Mouse (Mus musculus): Measurements from ENCODE around the gene Nexn.

DNA sequence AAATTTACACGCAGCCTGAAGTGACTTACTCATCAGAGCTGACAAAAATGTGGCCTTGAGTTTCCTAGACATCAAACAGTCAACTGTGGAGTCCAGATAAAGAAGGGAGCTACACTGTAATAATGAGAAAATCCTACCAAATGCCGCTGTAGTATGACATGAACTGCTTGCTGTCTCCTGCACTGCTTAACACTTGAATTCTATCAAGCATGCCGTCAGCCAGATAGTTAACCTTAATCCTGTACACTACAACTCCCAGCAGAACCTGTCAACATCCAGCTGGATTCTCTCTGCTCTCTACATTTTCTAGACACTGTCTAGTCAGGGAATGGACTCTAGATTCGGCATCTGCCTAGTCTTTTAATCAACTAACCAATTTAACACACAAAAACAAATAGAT, 76.8 kb downstream of the Nexn start:
- TF ChIP-seq POLR2A (IDR thresholded peaks at IDR 0.05; ENCODE audit: borderline replicate concordance, insufficient read depth, low read length) (no peak), CTCF (IDR thresholded peaks at IDR 0.05; ENCODE audit: borderline replicate concordance, insufficient read depth, low read depth, low read length) (no peak)
